Mouse (Mus musculus): ENCODE results near the gene Mdm2. TPM values are rescaled to one million over a fixed set of nuclear protein-coding genes. Genes with fewer than 3 reads are reported as not detected.
A peak's percentile ranks its signal among the peaks of the same experiment; 100 is the strongest.

The Mdm2 gene
- polyA plus RNA-seq, 1 experiment from 2014 or later: 61.8 TPM

- WGBS: 83% methylated on average over 3 of the region's 3 CpGs
Measured at GRCm38 (mm10) chr10:117674359-117675019, 36.1 kb downstream of the Mdm2 start.

GRCm38 (mm10) chr10:117673913-117674312 lies 36.6 kb downstream of the Mdm2 start:
- Histone ChIP-seq H3K4me1 (peaks cover 21% of the 10 kb centered on the region; the same call in 1 of the 2 replicates), H3K4me2 (no peak overlapping the region), H3K36me3 (ENCODE audit: poor library complexity, severe bottlenecking) (no peaks in the 10 kb centered on the region), H3K27ac (no peak overlapping the region), H3K4me3 (no peak overlapping the region), H3K27me3 (no peaks in the 10 kb centered on the region), H3K9ac (no peak overlapping the region), H3K9me3 (replicated peaks) (no peaks in the 10 kb centered on the region)
- 89% methylated on average over 1 of the region's 1 CpGs for WGBS
- ATAC-seq: no peak

More at GRCm38 (mm10) chr10:117674359-117675019, 36.1 kb downstream of the Mdm2 start:
- ATAC-seq: no peak
- H3K4me1 ChIP-seq: peaks cover 21% of the 10 kb centered on the region; the same call in 1 of the 2 replicates
- H3K9ac ChIP-seq: no peak overlapping the region
- no peak overlapping the region for H3K4me2 ChIP-seq
- H3K9me3 ChIP-seq (replicated peaks): no peaks in the 10 kb centered on the region
- no peak overlapping the region for H3K27ac ChIP-seq
- no peak overlapping the region for H3K4me3 ChIP-seq
- no peaks in the 10 kb centered on the region for H3K36me3 ChIP-seq (ENCODE audit: poor library complexity, severe bottlenecking)
- no peaks in the 10 kb centered on the region for H3K27me3 ChIP-seq

- 51% methylated on average over 7 of the region's 7 CpGs for WGBS
- ATAC-seq: peak; percentile 61
- Histone ChIP-seq H3K4me3 (no peak overlapping the region), H3K4me2 (no peak overlapping the region), H3K27me3 (no peaks in the 10 kb centered on the region), H3K36me3 (ENCODE audit: poor library complexity, severe bottlenecking) (no peaks in the 10 kb centered on the region), H3K9ac (no peak overlapping the region), H3K4me1 (peaks cover 21% of the 10 kb centered on the region; the same call in 1 of the 2 replicates), H3K9me3 (replicated peaks) (no peaks in the 10 kb centered on the region), H3K27ac (no peak overlapping the region)
Measured at GRCm38 (mm10) chr10:117672693-117673092, 37.9 kb downstream of the Mdm2 start.

GRCm38 (mm10) chr10:117671930-117672666 lies 38.5 kb downstream of the Mdm2 start:
- ATAC-seq: no peak
- Histone ChIP-seq H3K4me3 (no peak overlapping the region), H3K4me1 (peaks cover 21% of the 10 kb centered on the region; the same call in 1 of the 2 replicates), H3K27me3 (no peaks in the 10 kb centered on the region), H3K4me2 (no peak overlapping the region), H3K36me3 (ENCODE audit: poor library complexity, severe bottlenecking) (no peaks in the 10 kb centered on the region), H3K9me3 (replicated peaks) (no peaks in the 10 kb centered on the region), H3K27ac (no peak overlapping the region), H3K9ac (no peak overlapping the region)
- 88% methylated on average over 13 of the region's 13 CpGs for WGBS

GRCm38 (mm10) chr10:117671266-117671665 lies 39.3 kb downstream of the Mdm2 start:
- Histone ChIP-seq H3K27ac (no peak overlapping the region), H3K4me2 (no peak overlapping the region), H3K27me3 (no peaks in the 10 kb centered on the region), H3K4me3 (no peak overlapping the region), H3K9me3 (replicated peaks) (no peaks in the 10 kb centered on the region), H3K36me3 (ENCODE audit: poor library complexity, severe bottlenecking) (no peaks in the 10 kb centered on the region), H3K9ac (no peak overlapping the region), H3K4me1 (peaks cover 15% of the 10 kb centered on the region; the same call in 1 of the 2 replicates)
- ATAC-seq: no peak
- 87% methylated on average over 9 of the region's 9 CpGs for WGBS

GRCm38 (mm10) chr10:117670791-117671190 lies 39.8 kb downstream of the Mdm2 start:
- no peak for ATAC-seq
- Histone ChIP-seq H3K4me1 (peaks cover 11% of the 10 kb centered on the region; the same call in 1 of the 2 replicates), H3K36me3 (ENCODE audit: poor library complexity, severe bottlenecking) (no peaks in the 10 kb centered on the region), H3K27me3 (no peaks in the 10 kb centered on the region), H3K9ac (no peak overlapping the region), H3K9me3 (replicated peaks) (no peaks in the 10 kb centered on the region), H3K27ac (no peak overlapping the region), H3K4me2 (no peak overlapping the region), H3K4me3 (no peak overlapping the region)
- WGBS: 86% methylated on average over 5 of the region's 5 CpGs

- Histone ChIP-seq H3K9me3 (replicated peaks) (no peaks in the 10 kb centered on the region), H3K27ac (no peak overlapping the region), H3K4me1 (peaks cover 6% of the 10 kb centered on the region; the same call in 1 of the 2 replicates), H3K27me3 (no peaks in the 10 kb centered on the region), H3K36me3 (ENCODE audit: poor library complexity, severe bottlenecking) (no peaks in the 10 kb centered on the region), H3K9ac (no peak overlapping the region), H3K4me2 (no peak overlapping the region), H3K4me3 (no peak overlapping the region)
- ATAC-seq: no peak
- 66% methylated on average over 3 of the region's 3 CpGs for WGBS
Measured at GRCm38 (mm10) chr10:117670092-117670491, 40.5 kb downstream of the Mdm2 start.

- 79% methylated on average over 10 of the region's 10 CpGs for WGBS
Measured at GRCm38 (mm10) chr10:117669449-117670090, 41.0 kb downstream of the Mdm2 start.

GRCm38 (mm10) chr10:117668546-117669300 lies 41.8 kb downstream of the Mdm2 start:
- Histone ChIP-seq H3K4me3 (no peak overlapping the region), H3K4me1 (peaks cover 6% of the 10 kb centered on the region; the same call in 1 of the 2 replicates), H3K9ac (no peak overlapping the region), H3K27me3 (no peaks in the 10 kb centered on the region), H3K4me2 (no peak overlapping the region), H3K27ac (no peak overlapping the region), H3K9me3 (replicated peaks) (no peaks in the 10 kb centered on the region), H3K36me3 (ENCODE audit: poor library complexity, severe bottlenecking) (no peaks in the 10 kb centered on the region)
- no peak for ATAC-seq
- 92% methylated on average over 10 of the region's 10 CpGs for WGBS

More at GRCm38 (mm10) chr10:117669449-117670090, 41.0 kb downstream of the Mdm2 start:
- no peaks in the 10 kb centered on the region for H3K36me3 ChIP-seq (ENCODE audit: poor library complexity, severe bottlenecking)
- no peaks in the 10 kb centered on the region for H3K9me3 ChIP-seq (replicated peaks)
- no peak overlapping the region for H3K9ac ChIP-seq
- no peak overlapping the region for H3K4me3 ChIP-seq
- peaks cover 6% of the 10 kb centered on the region; the same call in 1 of the 2 replicates for H3K4me1 ChIP-seq
- H3K27ac ChIP-seq: no peak overlapping the region
- ATAC-seq: no peak
- no peak overlapping the region for H3K4me2 ChIP-seq
- no peaks in the 10 kb centered on the region for H3K27me3 ChIP-seq

- no peak overlapping the region for H3K4me3 ChIP-seq
- H3K4me1 ChIP-seq: peaks cover 5% of the 10 kb centered on the region; the same call in 1 of the 2 replicates
- H3K4me2 ChIP-seq: no peak overlapping the region
- H3K27ac ChIP-seq: no peak overlapping the region
- H3K9me3 ChIP-seq (replicated peaks): no peaks in the 10 kb centered on the region
- no peaks in the 10 kb centered on the region for H3K36me3 ChIP-seq (ENCODE audit: poor library complexity, severe bottlenecking)
- no peak for ATAC-seq
- no peak overlapping the region for H3K9ac ChIP-seq
- 93% methylated on average over 28 of the region's 28 CpGs for WGBS
- no peaks in the 10 kb centered on the region for H3K27me3 ChIP-seq
Measured at GRCm38 (mm10) chr10:117667663-117668507, 42.7 kb downstream of the Mdm2 start.
